Mouse (Mus musculus) ES-CJ7 (cell line): ENCODE results near the gene Drg2.

ENCODE experiments used
- DNase-seq: peaks from one replicate; pipeline ENCODE4 v3.0.0; 2011; ENCODE audit warnings: low read depth, low spot score

Gene Drg2

GRCm38 (mm10) chr11:60469039-60469438 is 14.6 kb downstream of the Drg2 start, which contains the start of gene Myo15:
Gene Myo15, plus strand, starts transcription at chr11:60469339.
- no peak for DNase-seq

GRCm38 (mm10) chr11:60470743-60471142 is 16.4 kb downstream of the Drg2 start:
- peak; percentile 60 for DNase-seq

- peak; percentile 54 for DNase-seq
Measured at GRCm38 (mm10) chr11:60474534-60474933, 20.1 kb downstream of the Drg2 start.

DNA sequence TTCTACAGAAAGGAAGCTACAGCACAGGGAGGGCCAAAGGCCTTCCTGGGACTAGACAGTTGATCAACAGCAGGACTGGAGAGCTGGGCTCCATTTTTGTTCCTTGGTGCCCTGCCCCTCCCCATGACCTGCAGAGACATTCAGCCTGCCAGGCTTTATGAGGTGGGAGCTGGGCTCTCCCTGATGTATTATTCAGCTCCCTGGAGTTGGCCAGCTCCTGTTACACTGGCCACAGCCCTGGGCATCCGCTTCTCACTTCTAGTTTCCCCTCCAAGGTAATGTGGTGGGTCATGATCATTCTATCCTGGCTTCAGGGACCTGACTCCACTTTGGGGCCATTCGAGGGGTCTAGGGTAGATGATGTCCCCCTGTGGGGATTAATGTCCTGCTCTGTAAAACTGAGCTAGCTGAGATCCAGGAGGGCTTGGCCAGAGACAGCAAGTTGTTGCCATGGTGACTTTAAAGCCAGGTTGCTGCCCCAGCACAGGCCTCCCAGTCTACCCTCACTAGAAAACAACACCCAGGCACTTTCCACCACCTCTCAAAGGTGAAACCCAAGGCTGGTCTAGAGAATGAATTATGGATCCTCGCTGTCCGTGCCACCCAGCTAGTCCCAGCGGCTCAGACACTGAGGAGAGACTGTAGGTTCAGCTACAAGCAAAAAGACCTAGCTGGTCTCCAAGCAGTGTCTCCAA is 21.4 kb downstream of the Drg2 start:
- DNase-seq, result no peak

DNA sequence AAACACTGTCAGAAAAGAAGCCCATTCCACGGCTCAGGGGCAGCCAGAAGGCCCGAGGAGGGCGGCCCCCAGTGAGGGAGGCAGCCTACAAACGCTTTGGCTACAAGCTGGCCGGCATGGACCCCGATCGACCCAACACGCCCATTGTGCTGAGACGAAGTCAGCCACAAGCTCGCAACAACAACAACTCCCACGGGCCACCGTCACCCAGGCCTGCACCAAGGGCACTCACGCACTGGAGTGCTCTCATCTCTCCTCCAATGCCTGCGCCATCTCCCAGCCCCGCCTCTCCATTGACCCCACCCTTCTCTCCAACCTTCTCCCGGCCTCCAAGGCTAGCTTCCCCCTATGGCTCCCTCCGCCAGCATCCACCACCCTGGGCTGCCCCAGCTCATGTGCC is 23.7 kb downstream of the Drg2 start:
- DNase-seq, result peak; percentile 68

DNA sequence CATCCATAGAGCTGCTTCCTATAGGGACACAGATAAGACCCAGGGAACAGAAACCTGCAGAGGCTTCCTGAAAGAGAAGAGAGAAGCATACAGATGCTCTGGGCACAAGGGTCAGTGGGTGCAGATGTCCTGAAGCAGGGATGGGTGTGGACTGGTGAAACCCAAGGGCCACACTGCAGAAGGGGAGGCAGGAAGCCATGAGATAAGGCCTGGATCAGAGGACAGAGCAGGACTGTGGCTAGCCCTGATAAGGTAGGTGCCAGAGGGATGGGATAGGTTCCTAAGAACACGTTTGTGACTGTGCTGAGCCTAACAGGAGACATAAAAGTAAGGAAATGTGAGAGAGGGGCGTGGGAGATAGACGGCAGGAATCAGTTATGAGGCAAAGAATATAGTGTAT is 31.9 kb downstream of the Drg2 start:
- DNase-seq, result no peak

DNA sequence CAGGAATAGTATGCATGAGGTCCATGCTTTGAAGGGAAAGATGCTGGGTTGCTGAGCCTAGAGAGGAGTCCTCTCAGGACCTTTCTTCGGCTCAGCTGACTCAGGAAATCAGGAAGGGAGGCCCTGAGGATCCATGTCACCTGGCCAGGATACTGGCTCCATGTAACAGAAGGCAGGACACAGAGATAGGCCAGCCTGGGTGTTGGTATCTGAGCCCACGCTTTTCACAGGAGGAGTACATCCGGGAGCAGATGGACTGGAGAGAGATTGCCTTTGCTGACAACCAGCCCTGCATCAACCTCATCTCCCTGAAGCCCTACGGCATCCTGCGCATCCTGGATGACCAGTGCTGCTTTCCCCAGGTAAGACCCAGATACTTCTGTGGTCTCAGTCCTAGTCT is 38.3 kb downstream of the Drg2 start:
- DNase-seq, result no peak

DNA sequence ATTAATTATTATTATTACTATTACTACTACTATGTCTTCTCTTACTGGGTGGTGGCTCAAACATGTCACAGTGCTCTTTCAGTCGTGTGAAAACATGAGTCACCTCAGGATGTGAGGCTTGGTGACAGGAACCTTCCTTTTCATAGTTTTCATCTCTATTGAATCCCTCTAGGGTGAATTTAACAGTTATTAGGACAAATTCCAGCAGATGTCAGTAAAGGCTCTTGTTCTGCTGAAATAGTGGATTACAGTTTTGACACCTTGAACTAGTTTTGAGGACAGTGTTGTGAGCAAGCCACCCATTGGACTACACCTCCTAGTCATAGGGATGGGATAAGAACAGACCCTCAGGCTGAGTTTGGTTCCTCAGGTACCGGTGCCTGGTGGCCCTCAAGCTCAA is 41.3 kb downstream of the Drg2 start:
- DNase-seq, result no peak

DNA sequence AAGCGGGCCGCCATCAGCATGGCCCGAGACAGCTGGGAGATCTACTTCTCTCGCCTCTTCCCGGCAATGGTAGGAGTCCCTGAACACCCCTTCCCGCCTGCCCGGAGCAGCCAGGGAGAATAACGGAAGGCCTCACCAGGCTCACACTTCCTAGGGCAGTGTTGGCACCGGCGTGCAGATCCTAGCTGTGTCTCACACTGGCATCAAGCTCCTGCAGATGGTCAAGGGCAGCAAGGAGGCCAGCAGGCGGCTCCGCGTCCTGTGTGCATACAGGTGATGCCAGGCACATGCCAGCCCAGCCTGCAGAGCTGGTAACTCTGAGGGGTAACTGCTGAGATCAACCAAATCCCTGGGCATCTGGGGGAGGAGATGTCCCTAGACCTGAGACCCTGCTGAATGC is 52.9 kb downstream of the Drg2 start:
- no peak for DNase-seq

GRCm38 (mm10) chr11:60508950-60509349 is 54.6 kb downstream of the Drg2 start:
- DNase-seq, result peak; percentile 39

GRCm38 (mm10) chr11:60509500-60509899 is 55.1 kb downstream of the Drg2 start:
- DNase-seq, result no peak

DNA sequence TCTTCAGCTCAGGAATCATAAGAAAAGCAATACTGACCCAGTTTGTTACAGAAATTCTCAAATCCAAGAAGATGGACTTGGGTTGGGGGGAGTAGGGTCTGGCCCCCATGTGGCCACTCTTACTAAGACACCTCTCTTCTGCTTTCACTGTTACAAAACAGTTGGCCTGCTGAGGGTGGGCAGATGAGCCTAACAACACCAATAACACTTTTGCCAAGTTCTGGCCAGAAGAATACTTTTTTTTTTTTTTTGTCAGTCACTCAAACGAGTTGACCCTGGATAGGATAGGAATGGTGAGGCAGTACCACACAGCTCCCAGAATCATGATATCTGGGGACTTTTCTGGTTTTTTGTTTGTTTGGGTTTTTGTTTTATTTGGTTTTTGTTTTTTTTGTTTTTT is 57.5 kb downstream of the Drg2 start:
- no peak for DNase-seq

DNA sequence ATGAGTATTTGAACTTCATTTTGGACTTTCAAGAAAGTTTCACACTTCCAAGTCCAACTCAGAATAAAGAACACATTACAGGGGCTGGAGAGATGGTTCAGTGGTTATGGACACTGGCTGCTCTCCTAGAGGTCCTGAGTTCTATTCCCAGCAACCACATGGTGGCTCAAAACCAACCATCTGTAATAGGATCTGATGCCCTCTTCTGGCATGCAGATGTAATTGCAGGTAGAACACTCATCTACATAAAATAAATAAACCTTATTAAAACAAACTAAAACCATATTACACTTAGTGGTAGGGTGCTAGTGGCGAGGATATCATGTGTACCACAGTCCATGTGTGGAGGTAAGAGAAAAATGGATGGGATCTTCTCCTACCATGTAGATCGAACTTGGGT is 58.1 kb downstream of the Drg2 start:
- peak; percentile 53 for DNase-seq

DNA sequence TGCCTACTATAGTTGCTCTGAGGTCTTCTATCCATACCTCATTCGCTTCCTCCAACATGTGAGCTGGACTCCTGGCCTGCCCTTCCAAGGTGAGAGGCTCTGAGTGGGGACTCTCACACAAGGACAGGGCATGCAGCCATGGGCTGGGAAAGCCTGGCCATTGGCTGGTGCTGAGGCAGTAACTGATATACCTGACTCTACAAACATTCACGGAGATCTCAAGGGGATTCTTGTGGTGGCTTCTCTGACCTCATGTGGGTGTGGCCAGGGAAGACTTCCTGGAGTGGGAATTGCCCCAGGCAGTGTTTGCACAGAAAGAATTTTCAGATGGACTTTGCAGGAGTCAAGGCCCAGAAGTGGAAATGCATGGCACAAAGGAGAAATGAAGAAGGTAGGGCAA is 60.5 kb downstream of the Drg2 start:
- DNase-seq, result peak; percentile 39

- no peak for DNase-seq
Measured at GRCm38 (mm10) chr11:60518305-60518704, 63.9 kb downstream of the Drg2 start.
